Comparison of ENCODE assay signal across 21 mouse cellular contexts in genomic region chr14:49738441-49739088, GRCm38 (mm10). TPM values are rescaled to one million over a fixed set of nuclear protein-coding genes. Genes with fewer than 3 reads are reported as not detected.
DNase-seq lines count a peak whose midpoint lies in the region; ATAC-seq lines count a peak whose summit lies in the region.
"Had no signal": no experiment of that assay in that cellular context is flagged by ENCODE, and none has a peak within 500 bp of the region (broad histone marks: within the 10 kb centered on the region; RNA-seq: fewer than 3 reads in every experiment).

No protein-coding gene starts in this region.

- no peaks in the 10 kb centered on the region for H3K36me3 ChIP-seq in hindbrain, embryonic 12.5 days
- no peaks in the 10 kb centered on the region; the same call in 1 of the 2 replicates for H3K36me3 ChIP-seq in hindbrain, embryonic 10.5 days
- no peaks in the 10 kb centered on the region for H3K36me3 ChIP-seq in embryonic facial prominence, embryonic 14.5 days (ENCODE audit: control insufficient read depth, insufficient read depth, low read length)
- H3K36me3 ChIP-seq in hindbrain, embryonic 15.5 days: no peaks in the 10 kb centered on the region
- H3K36me3 ChIP-seq in midbrain, embryonic 16.5 days (ENCODE audit: control insufficient read depth, insufficient read depth, low read length): no peaks in the 10 kb centered on the region
- H3K36me3 ChIP-seq: heart, embryonic 10.5 days; limb, embryonic 10.5 days had no signal

- no peaks in the 10 kb centered on the region for H3K9me3 ChIP-seq in hindbrain, embryonic 12.5 days (replicated peaks)
- no peaks in the 10 kb centered on the region for H3K9me3 ChIP-seq in hindbrain, embryonic 10.5 days
- H3K9me3 ChIP-seq in embryonic facial prominence, embryonic 14.5 days (ENCODE audit: control insufficient read depth, low read length): no peaks in the 10 kb centered on the region
- H3K9me3 ChIP-seq in hindbrain, embryonic 15.5 days: no peaks in the 10 kb centered on the region
- H3K9me3 ChIP-seq in midbrain, embryonic 16.5 days (replicated peaks; ENCODE audit: control insufficient read depth, low read length, poor library complexity, severe bottlenecking): no peaks in the 10 kb centered on the region
- H3K9me3 ChIP-seq: heart, embryonic 10.5 days; limb, embryonic 10.5 days had no signal

- H3K27me3 ChIP-seq in hindbrain, embryonic 12.5 days: no peaks in the 10 kb centered on the region
- H3K27me3 ChIP-seq in hindbrain, embryonic 10.5 days (ENCODE audit: insufficient read depth, poor library complexity, severe bottlenecking): no peaks in the 10 kb centered on the region
- H3K27me3 ChIP-seq in embryonic facial prominence, embryonic 14.5 days (replicated peaks; ENCODE audit: control insufficient read depth, insufficient read depth, low read length): no peaks in the 10 kb centered on the region
- H3K27me3 ChIP-seq in hindbrain, embryonic 15.5 days: no peaks in the 10 kb centered on the region
- no peaks in the 10 kb centered on the region for H3K27me3 ChIP-seq in midbrain, embryonic 16.5 days (ENCODE audit: control insufficient read depth, insufficient read depth, low read depth, low read length)

- ATAC-seq in hindbrain, embryonic 12.5 days (ENCODE audit: low FRiP score): peak; percentile 64
- ATAC-seq in embryonic facial prominence, embryonic 14.5 days (ENCODE audit: low read depth): peak; percentile 77
- ATAC-seq in hindbrain, embryonic 15.5 days (ENCODE audit: low FRiP score, low read depth): peak; percentile 49; the same call in 1 of the 2 replicates
- peak; percentile 37 for ATAC-seq in midbrain, embryonic 16.5 days
- ATAC-seq: inflammation-experienced regulatory T-cells, adult 6 months; liver, postnatal 0 days had no signal

- no peak overlapping the region for H3K4me2 ChIP-seq in hindbrain, embryonic 12.5 days (replicated peaks)
- H3K4me2 ChIP-seq in embryonic facial prominence, embryonic 14.5 days (ENCODE audit: low read depth, low read length): no peak overlapping the region
- H3K4me2 ChIP-seq in hindbrain, embryonic 15.5 days: no peak overlapping the region
- H3K4me2 ChIP-seq in midbrain, embryonic 16.5 days (ENCODE audit: low read length): no peak overlapping the region

- 44% methylated on average over 2 of the region's 2 CpGs for WGBS in hindbrain, embryonic 12.5 days
- WGBS in hindbrain, embryonic 10.5 days: 60% methylated on average over 2 of the region's 2 CpGs
- WGBS in embryonic facial prominence, embryonic 14.5 days: 44% methylated on average over 2 of the region's 2 CpGs
- WGBS in hindbrain, embryonic 15.5 days: 42% methylated on average over 2 of the region's 2 CpGs
- whole genome bisulfite sequencing in midbrain, embryonic 16.5 days: 52% methylated on average over 2 of the region's 2 CpGs

- intact Hi-C loops in heart, postnatal 10 days (cut with DNase I): no loop called here

- H3K4me3 ChIP-seq in hindbrain, embryonic 12.5 days: no peak overlapping the region
- H3K4me3 ChIP-seq in hindbrain, embryonic 10.5 days: no peak overlapping the region
- no peak overlapping the region for H3K4me3 ChIP-seq in embryonic facial prominence, embryonic 14.5 days (ENCODE audit: low read depth, low read length)
- no peak overlapping the region for H3K4me3 ChIP-seq in hindbrain, embryonic 15.5 days
- no peak overlapping the region for H3K4me3 ChIP-seq in midbrain, embryonic 16.5 days (ENCODE audit: low read depth, low read length)
- H3K4me3 ChIP-seq: heart, embryonic 10.5 days; left cerebral cortex, adult 2 months; limb, embryonic 10.5 days had no signal

- H3K9ac ChIP-seq in hindbrain, embryonic 12.5 days: no peak overlapping the region
- H3K9ac ChIP-seq in embryonic facial prominence, embryonic 14.5 days (ENCODE audit: low read depth, low read length): no peak overlapping the region
- no peak overlapping the region for H3K9ac ChIP-seq in hindbrain, embryonic 15.5 days
- H3K9ac ChIP-seq in midbrain, embryonic 16.5 days (ENCODE audit: low read depth, low read length): no peak overlapping the region
- H3K9ac ChIP-seq: liver, postnatal 0 days had no signal

- no peaks in the 10 kb centered on the region for H3K4me1 ChIP-seq in hindbrain, embryonic 12.5 days
- H3K4me1 ChIP-seq in hindbrain, embryonic 10.5 days (replicated peaks): no peaks in the 10 kb centered on the region
- no peaks in the 10 kb centered on the region for H3K4me1 ChIP-seq in embryonic facial prominence, embryonic 14.5 days (ENCODE audit: control insufficient read depth, insufficient read depth, low read length)
- H3K4me1 ChIP-seq in hindbrain, embryonic 15.5 days (replicated peaks): no peaks in the 10 kb centered on the region
- no peaks in the 10 kb centered on the region; the same call in none of the 2 replicates for H3K4me1 ChIP-seq in midbrain, embryonic 16.5 days (ENCODE audit: control insufficient read depth, insufficient read depth, low read length)
- H3K4me1 ChIP-seq: heart, embryonic 10.5 days; limb, embryonic 10.5 days had no signal

- H3K27ac ChIP-seq in hindbrain, embryonic 12.5 days: no peak overlapping the region
- no peak overlapping the region for H3K27ac ChIP-seq in hindbrain, embryonic 10.5 days
- H3K27ac ChIP-seq in embryonic facial prominence, embryonic 14.5 days (replicated peaks; ENCODE audit: low read depth, low read length): no peak overlapping the region
- no peak overlapping the region for H3K27ac ChIP-seq in hindbrain, embryonic 15.5 days (replicated peaks)
- no peak overlapping the region for H3K27ac ChIP-seq in midbrain, embryonic 16.5 days (ENCODE audit: low read length)
- H3K27ac ChIP-seq: heart, embryonic 10.5 days; left cerebral cortex, adult 2 months; limb, embryonic 10.5 days had no signal

- DNase-seq in hindbrain, embryonic 10.5 days (ENCODE audit: low spot score): no peak
- DNase-seq in embryonic facial prominence, embryonic 14.5 days (ENCODE audit: low spot score): peak; percentile 58
- DNase-seq in left cerebral cortex, adult 18-20 months (ENCODE audit: low spot score in 2 of 2): no peak
- no peak for DNase-seq in heart, postnatal 10 days
- DNase-seq in thymus, postnatal 25 days: no peak
- DNase-seq: B cell, adult 2 months; kidney, adult 2 months; kidney, postnatal 14 days; liver, postnatal 0 days; lung, postnatal 14 days; right cerebral cortex, adult 18-20 months; spleen, adult 18-20 months; thymus, postnatal 4 days had no signal

RNA-seq across cellular contexts. Expression of gene Armh4, which starts 44.6 kb away (rescaled TPM):
- 41.1 and 41.4 TPM in 2 replicates for polyA plus RNA-seq in hindbrain, embryonic 12.5 days (2016; fragmentation: Nextera tagmentation; extraction: Ambion mirVana)
- 37.7 and 39.5 TPM in 2 replicates for polyA plus RNA-seq in hindbrain, embryonic 10.5 days (2016; fragmentation: Nextera tagmentation; extraction: Ambion mirVana)
- 29.4 and 29.8 TPM in 2 replicates for polyA plus RNA-seq in embryonic facial prominence, embryonic 14.5 days (2014; fragmentation: Nextera tagmentation; extraction: Ambion mirVana)
- 23.5 and 24.0 TPM in 2 replicates for polyA plus RNA-seq in hindbrain, embryonic 15.5 days (2015; fragmentation: Nextera tagmentation; extraction: Ambion mirVana)
- 23.2 and 24.4 TPM in 2 replicates for polyA plus RNA-seq in midbrain, embryonic 16.5 days (2015; fragmentation: Nextera tagmentation; extraction: Ambion mirVana)
- 10 to 100 TPM; 23.9 to 29.3 TPM for total RNA-seq in left cerebral cortex, adult 18-20 months (2021)
- total RNA-seq in heart, postnatal 10 days (2021): 1 to 10 TPM; 4.1 to 4.9 TPM
- total RNA-seq: megakaryocyte, adult 5-6 weeks had no signal
- polyA plus RNA-seq: inflammation-experienced regulatory T-cells, adult 6 months had no signal
